ENCODE assay signal across 8 mouse cellular contexts in genomic region chr2:128699201-128699885, GRCm38 (mm10). TPM values are rescaled to one million over a fixed set of nuclear protein-coding genes. Genes with fewer than 3 reads are reported as not detected.
A peak's percentile ranks its signal among the peaks of the same experiment; 100 is the strongest.
DNase-seq lines count a peak whose midpoint lies in the region; ATAC-seq and TF ChIP-seq lines count a peak whose summit lies in the region.

No protein-coding gene starts in this region.

- under 1% methylated on average over 24 of the region's 24 CpGs for WGBS in forebrain, embryonic 10.5 days
- WGBS in hindbrain, embryonic 15.5 days = under 1% methylated on average over 24 of the region's 24 CpGs
- WGBS in liver, adult 2 months = under 1% methylated on average over 24 of the region's 24 CpGs

- H3K4me2 ChIP-seq in hindbrain, embryonic 15.5 days = peak overlapping the region; percentile 71

- peak; percentile 53 for DNase-seq in 3T3-L1 (ENCODE audit: low read depth, low spot score)
- DNase-seq in ES-CJ7 (ENCODE audit: low read depth, low spot score) = peak; percentile 46
- DNase-seq in forebrain, embryonic 10.5 days (ENCODE audit: extremely low spot score, low spot score) = peak; percentile 64
- DNase-seq in liver, adult 2 months (ENCODE audit: extremely low read depth, low read depth, low spot score) = peak; percentile 91
- peak; percentile 64 for DNase-seq in neural tube, embryonic 10.5 days (ENCODE audit: extremely low spot score, low spot score)
- no peak for DNase-seq in right cerebral cortex, postnatal 36 days (ENCODE audit: low spot score in 2 of 2)
- no peak for DNase-seq in right cerebral cortex, adult 18-20 months

- H3K27ac ChIP-seq in forebrain, embryonic 10.5 days = peak overlapping the region; percentile 89
- H3K27ac ChIP-seq in hindbrain, embryonic 15.5 days (replicated peaks) = no peak overlapping the region
- H3K27ac ChIP-seq in liver, adult 2 months (replicated peaks; ENCODE audit: insufficient read depth, low read depth, low read length) = peak overlapping the region; percentile 87

- TF ChIP-seq POLR2A in liver, adult 2 months (IDR thresholded peaks at IDR 0.05; ENCODE audit: extremely low read depth, insufficient read depth, low read length) = no peak

- no peak for ATAC-seq in hindbrain, embryonic 15.5 days (ENCODE audit: low FRiP score, low read depth)

- TF ChIP-seq CTCF in liver, adult 2 months (IDR thresholded peaks at IDR 0.05; ENCODE audit: low read depth, low read length) = no peak

- H3K36me3 ChIP-seq in forebrain, embryonic 10.5 days (replicated peaks) = peaks cover 4% of the 10 kb centered on the region; the same call in 1 of the 2 replicates
- no peaks in the 10 kb centered on the region for H3K36me3 ChIP-seq in hindbrain, embryonic 15.5 days
- H3K36me3 ChIP-seq in liver, adult 2 months (ENCODE audit: control insufficient read depth, insufficient read depth, low read length) = no peaks in the 10 kb centered on the region

- peak overlapping the region; percentile 78 for H3K4me3 ChIP-seq in forebrain, embryonic 10.5 days
- H3K4me3 ChIP-seq in hindbrain, embryonic 15.5 days = peak overlapping the region; percentile 42
- peak overlapping the region; percentile 79 for H3K4me3 ChIP-seq in liver, adult 2 months (ENCODE audit: insufficient read depth, low read depth, low read length)

- peak overlapping the region; percentile 28 for H3K9ac ChIP-seq in hindbrain, embryonic 15.5 days
- peak overlapping the region; percentile 77 for H3K9ac ChIP-seq in liver, adult 2 months (ENCODE audit: low read depth, low read length)

- peaks cover 4% of the 10 kb centered on the region; the same call in 1 of the 2 replicates for H3K27me3 ChIP-seq in forebrain, embryonic 10.5 days (ENCODE audit: poor library complexity, severe bottlenecking)
- peaks cover 19% of the 10 kb centered on the region for H3K27me3 ChIP-seq in hindbrain, embryonic 15.5 days
- no peaks in the 10 kb centered on the region for H3K27me3 ChIP-seq in liver, adult 2 months (ENCODE audit: control insufficient read depth, insufficient read depth, low read length)

- H3K4me1 ChIP-seq in forebrain, embryonic 10.5 days = peaks cover 24% of the 10 kb centered on the region
- peaks cover 19% of the 10 kb centered on the region for H3K4me1 ChIP-seq in hindbrain, embryonic 15.5 days (replicated peaks)
- peaks cover 4% of the 10 kb centered on the region for H3K4me1 ChIP-seq in liver, adult 2 months (ENCODE audit: control insufficient read depth, insufficient read depth, low read length)

- no peaks in the 10 kb centered on the region for H3K9me3 ChIP-seq in forebrain, embryonic 10.5 days
- H3K9me3 ChIP-seq in hindbrain, embryonic 15.5 days = no peaks in the 10 kb centered on the region

- H3K79me2 ChIP-seq in liver, adult 2 months (ENCODE audit: control insufficient read depth, insufficient read depth, low read length) = peaks cover 11% of the 10 kb centered on the region; the same call in 1 of the 2 replicates

RNA-seq across cellular contexts. Expression of gene Mertk, which starts 0.6 kb away (rescaled TPM):
- polyA plus RNA-seq in forebrain, embryonic 10.5 days (2016; fragmentation: Nextera tagmentation; extraction: Ambion mirVana) = 5.0 and 5.1 TPM in 2 replicates
- 2.1 and 2.5 TPM in 2 replicates for polyA plus RNA-seq in hindbrain, embryonic 15.5 days (2015; fragmentation: Nextera tagmentation; extraction: Ambion mirVana)
- 16.5 and 17.0 TPM in 2 replicates for total RNA-seq in liver, adult 2 months (2014; rRNA removed)
- 3.0 and 3.8 TPM in 2 replicates for polyA plus RNA-seq in liver, adult 2 months (2012; rRNA removed)

RNA-seq across cellular contexts. Expression of gene Anapc1, which starts 12.2 kb away (rescaled TPM):
- 92.0 and 97.6 TPM in 2 replicates for polyA plus RNA-seq in forebrain, embryonic 10.5 days (2016; fragmentation: Nextera tagmentation; extraction: Ambion mirVana)
- 43.6 and 45.1 TPM in 2 replicates for polyA plus RNA-seq in hindbrain, embryonic 15.5 days (2015; fragmentation: Nextera tagmentation; extraction: Ambion mirVana)
- total RNA-seq in liver, adult 2 months (2014; rRNA removed) = 33.0 and 42.8 TPM in 2 replicates
- 18.4 and 22.3 TPM in 2 replicates for polyA plus RNA-seq in liver, adult 2 months (2012; rRNA removed)

Comparison
In these comparisons a context has a peak if more than half of its experiments do, and no peak if none do; other contexts are left out.
1. DNase-seq: peak in 3T3-L1 (single experiment), ES-CJ7 (single experiment), forebrain, embryonic 10.5 days (single experiment), liver, adult 2 months (single experiment) and neural tube, embryonic 10.5 days (single experiment); none in right cerebral cortex, postnatal 36 days (0 of 2) and right cerebral cortex, adult 18-20 months (single experiment).
2. Peak in every context shown above with its lines, with median percentiles within 50 percentile points of each other: H3K4me3 ChIP-seq.